ENCODE assay signal across 14 mouse cellular contexts in genomic region chr10:61212817-61213216, GRCm38 (mm10). TPM values are rescaled to one million over a fixed set of nuclear protein-coding genes. Genes with fewer than 3 reads are reported as not detected.
DNase-seq lines count a peak whose midpoint lies in the region; ATAC-seq lines count a peak whose summit lies in the region.
"Had no signal": no experiment of that assay in that cellular context is flagged by ENCODE, and none has a peak within 500 bp of the region (broad histone marks: within the 10 kb centered on the region; RNA-seq: fewer than 3 reads in every experiment).

No protein-coding gene starts in this region.

- 14% methylated on average over 7 of the region's 11 CpGs for WGBS in intestine, embryonic 16.5 days
- WGBS in forebrain, embryonic 12.5 days = 9% methylated on average over 11 of the region's 11 CpGs

- H3K4me3 ChIP-seq in intestine, embryonic 16.5 days (ENCODE audit: low read length) = no peak overlapping the region
- no peak overlapping the region for H3K4me3 ChIP-seq in forebrain, embryonic 12.5 days (replicated peaks)
- H3K4me3 ChIP-seq: erythroblast, embryonic 14.5 days had no signal

- H3K36me3 ChIP-seq in intestine, embryonic 16.5 days (ENCODE audit: control insufficient read depth, insufficient read depth, low read length) = no peaks in the 10 kb centered on the region
- H3K36me3 ChIP-seq in forebrain, embryonic 12.5 days (replicated peaks) = no peaks in the 10 kb centered on the region
- H3K36me3 ChIP-seq: G1E had no signal

- peak; percentile 21 to 34 for DNase-seq in kidney, postnatal 4 days
- no peak for DNase-seq in kidney, postnatal 14 days
- DNase-seq in embryo, embryonic 11 days = peak; percentile 25
- no peak for DNase-seq in right cerebral cortex, postnatal 4 days
- DNase-seq: adrenal gland, adult 2 months; cerebellum, adult 11-12 months; gastrocnemius, postnatal 14 days; lung, adult 18-20 months; thymus, postnatal 14 days had no signal

- H3K9me3 ChIP-seq in intestine, embryonic 16.5 days (ENCODE audit: control insufficient read depth, low read length) = no peaks in the 10 kb centered on the region
- 0 out of 2 replicates have a peak, but pooled peaks cover 6% of the 10 kb centered on the region for H3K9me3 ChIP-seq in forebrain, embryonic 12.5 days

- no peak overlapping the region for H3K9ac ChIP-seq in intestine, embryonic 16.5 days (ENCODE audit: low read depth, low read length)
- H3K9ac ChIP-seq in forebrain, embryonic 12.5 days = no peak overlapping the region

- no peaks in the 10 kb centered on the region; the same call in 1 of the 2 replicates for H3K27me3 ChIP-seq in intestine, embryonic 16.5 days (replicated peaks; ENCODE audit: control insufficient read depth, insufficient read depth, low read length)
- peaks cover 9% of the 10 kb centered on the region; the same call in 1 of the 2 replicates for H3K27me3 ChIP-seq in forebrain, embryonic 12.5 days

- peaks cover 2% of the 10 kb centered on the region; the same call in 1 of the 2 replicates for H3K4me1 ChIP-seq in intestine, embryonic 16.5 days (ENCODE audit: control insufficient read depth, insufficient read depth, low read length)
- peaks cover 6% of the 10 kb centered on the region; the same call in 1 of the 2 replicates for H3K4me1 ChIP-seq in forebrain, embryonic 12.5 days

- ATAC-seq in intestine, embryonic 16.5 days = peak; percentile 77
- peak; percentile 41; the same call in 1 of the 2 replicates for ATAC-seq in megakaryocyte-erythroid progenitor cell, adult 5-6 weeks (replicated peaks; ENCODE audit: low FRiP score, low TSS enrichment, poor library complexity, severe bottlenecking)
- no peak for ATAC-seq in forebrain, embryonic 12.5 days (ENCODE audit: low FRiP score)

- H3K27ac ChIP-seq in intestine, embryonic 16.5 days (ENCODE audit: low read length) = no peak overlapping the region
- no peak overlapping the region for H3K27ac ChIP-seq in forebrain, embryonic 12.5 days

- 0 out of 2 replicates have a peak overlapping the region, but pooled peaks have one; percentile 22 for H3K4me2 ChIP-seq in intestine, embryonic 16.5 days (ENCODE audit: low read depth, low read length)
- H3K4me2 ChIP-seq in forebrain, embryonic 12.5 days = no peak overlapping the region

RNA-seq across cellular contexts. Expression of gene Tbata, which starts 41.1 kb away (rescaled TPM):
- not detected in 2 replicates for polyA plus RNA-seq in intestine, embryonic 16.5 days (2015; fragmentation: Nextera tagmentation; extraction: Ambion mirVana)
- not detected in 2 replicates for total RNA-seq in megakaryocyte-erythroid progenitor cell, adult 5-6 weeks (2014; fragmentation: Nextera tagmentation)
- not detected in 2 replicates for total RNA-seq in megakaryocyte-erythroid progenitor cell, adult 5-6 weeks (2017)
- 0.31 and 0.49 TPM in 2 replicates for polyA plus RNA-seq in forebrain, embryonic 12.5 days (2016; fragmentation: Nextera tagmentation; extraction: Ambion mirVana)
- total RNA-seq: adrenal gland, adult 2 months; G1E; gastrocnemius, postnatal 14 days had no signal
- polyA plus RNA-seq: adrenal gland, adult 2 months; erythroblast, embryonic 14.5 days; G1E had no signal

Comparison
In these comparisons a context has a peak if more than half of its experiments do, and no peak if none do; other contexts are left out.
1. DNase-seq: peak in kidney, postnatal 4 days (2 of 2) and embryo, embryonic 11 days (single experiment); none in kidney, postnatal 14 days (single experiment) and right cerebral cortex, postnatal 4 days (single experiment).